Mouse (Mus musculus): ENCODE data around the gene Lpar5. TPM values are rescaled to one million over a fixed set of nuclear protein-coding genes. Genes with fewer than 3 reads are reported as not detected.

Lpar5 gene
- total RNA-seq, 2 experiments from 2014 or later, result 2.7 to 13.4 TPM

DNA sequence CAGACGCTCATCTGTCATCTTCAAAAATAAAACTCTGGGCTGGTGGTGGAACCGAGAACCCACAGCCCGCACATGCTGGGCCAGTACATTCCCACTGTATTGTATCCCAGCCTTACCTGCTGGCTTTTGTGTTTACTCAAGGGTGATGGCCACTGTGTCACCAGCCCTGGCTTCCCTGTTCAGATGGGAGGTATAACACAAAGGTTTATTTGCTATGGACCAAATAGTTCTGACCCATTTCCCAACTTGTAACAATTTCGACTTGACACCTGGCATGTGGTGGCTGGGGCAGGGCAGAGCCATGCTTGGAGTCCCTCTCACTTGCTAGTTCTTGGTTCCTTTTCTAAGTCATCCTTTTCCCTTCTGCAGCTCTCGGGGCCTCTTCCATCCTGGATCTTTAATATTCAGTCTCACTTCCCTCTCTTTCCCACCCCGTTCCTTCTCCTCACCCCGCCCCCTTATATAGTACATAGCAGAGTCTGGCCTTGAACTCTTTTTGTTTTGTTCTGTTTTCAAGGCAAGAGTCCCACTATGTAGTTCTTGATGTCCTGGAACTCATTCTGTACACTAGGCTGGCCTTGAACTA, 15.2 kb downstream of the Lpar5 start:
- peak; percentile 70 for ATAC-seq (replicated peaks; ENCODE audit: poor library complexity, severe bottlenecking)

- peak; percentile 35 for ATAC-seq (replicated peaks; ENCODE audit: poor library complexity, severe bottlenecking)
Measured at GRCm38 (mm10) chr6:125084424-125084823, 16.7 kb downstream of the Lpar5 start.

- no peak for ATAC-seq (replicated peaks; ENCODE audit: poor library complexity, severe bottlenecking)
Measured at GRCm38 (mm10) chr6:125087937-125088336, 20.2 kb downstream of the Lpar5 start.

- peak; percentile 74 for ATAC-seq (replicated peaks; ENCODE audit: poor library complexity, severe bottlenecking)
Measured at GRCm38 (mm10) chr6:125088561-125089321, 21.0 kb downstream of the Lpar5 start.

DNA sequence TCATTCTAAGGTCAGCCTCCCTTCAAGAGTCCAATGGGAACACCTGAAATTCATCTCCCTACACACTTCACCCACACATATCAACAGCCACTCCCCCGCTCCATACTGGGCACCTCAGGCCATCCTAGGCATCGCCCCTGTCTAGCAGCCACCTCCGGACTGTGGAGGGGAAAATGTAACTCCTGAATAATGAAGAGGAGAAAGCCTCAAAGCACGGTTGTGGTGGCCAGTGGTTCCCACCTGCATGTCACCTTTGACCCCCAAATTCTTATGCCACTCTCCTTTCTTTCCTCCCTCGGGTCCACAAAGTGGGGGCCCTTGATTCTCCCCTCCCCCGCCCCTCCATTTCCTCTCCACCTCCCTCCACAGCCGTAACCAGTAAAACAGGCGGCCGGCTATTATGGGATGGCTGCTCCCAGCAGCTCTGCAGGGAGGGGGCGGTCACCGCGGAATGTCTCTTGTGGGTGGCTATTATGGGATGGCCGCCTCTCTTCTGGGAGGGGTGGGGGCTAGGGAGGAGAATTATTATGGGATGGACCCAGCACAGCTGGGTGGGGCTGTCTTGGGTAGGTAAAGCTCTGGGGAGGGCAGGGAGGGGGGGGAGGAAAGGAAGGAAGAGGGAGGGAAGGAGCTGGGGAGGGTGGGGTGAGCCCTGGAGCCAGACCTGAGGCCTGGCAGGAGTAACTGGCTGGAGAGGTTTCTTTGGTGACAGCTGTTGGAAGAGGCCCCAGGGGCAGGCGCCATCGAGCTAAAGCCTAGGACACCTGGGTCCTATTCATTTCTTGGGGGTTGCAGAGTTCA, 22.0 kb downstream of the Lpar5 start:
- peak; percentile 38 for ATAC-seq (replicated peaks; ENCODE audit: poor library complexity, severe bottlenecking)

DNA sequence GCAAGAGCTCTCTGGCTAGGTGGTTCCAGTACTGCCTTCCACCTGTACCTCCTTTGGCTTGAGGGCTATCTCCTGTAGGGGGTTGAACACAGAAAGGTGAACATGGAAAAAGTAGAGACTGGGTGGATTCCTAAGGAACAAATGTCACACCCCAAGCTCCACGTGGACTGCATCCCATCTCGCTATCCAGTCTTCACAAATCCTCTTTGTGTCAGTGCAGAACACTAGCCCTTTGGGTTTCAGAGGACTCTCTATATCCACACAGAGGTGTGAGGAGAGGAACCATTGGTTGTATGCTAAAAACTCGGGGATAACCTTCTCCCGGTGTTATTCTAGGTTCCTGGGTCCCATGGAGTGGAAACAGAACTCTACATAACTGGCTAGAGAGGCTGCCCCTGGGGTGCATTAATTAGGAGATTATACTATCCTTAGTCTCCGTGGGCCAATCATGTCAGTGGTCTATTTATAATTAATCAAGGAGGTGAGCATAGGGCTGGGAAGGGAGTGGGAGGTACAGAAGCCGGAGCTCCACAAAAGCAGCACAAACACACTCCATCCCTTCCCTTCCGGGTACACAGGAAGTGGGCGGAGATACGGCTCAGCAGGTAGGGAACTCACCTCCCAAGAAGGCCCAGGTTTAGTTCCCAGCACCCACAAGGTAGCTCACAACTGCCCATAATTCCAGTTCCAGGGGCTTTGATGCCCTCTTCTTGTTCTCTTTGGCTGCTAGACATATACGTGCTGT, 22.8 kb downstream of the Lpar5 start:
- no peak for ATAC-seq (replicated peaks; ENCODE audit: poor library complexity, severe bottlenecking)

- ATAC-seq (replicated peaks; ENCODE audit: poor library complexity, severe bottlenecking), result no peak
Measured at GRCm38 (mm10) chr6:125092372-125092771, 24.7 kb downstream of the Lpar5 start.

- no peak for ATAC-seq (replicated peaks; ENCODE audit: poor library complexity, severe bottlenecking)
Measured at GRCm38 (mm10) chr6:125094843-125095242, 27.1 kb downstream of the Lpar5 start.

DNA sequence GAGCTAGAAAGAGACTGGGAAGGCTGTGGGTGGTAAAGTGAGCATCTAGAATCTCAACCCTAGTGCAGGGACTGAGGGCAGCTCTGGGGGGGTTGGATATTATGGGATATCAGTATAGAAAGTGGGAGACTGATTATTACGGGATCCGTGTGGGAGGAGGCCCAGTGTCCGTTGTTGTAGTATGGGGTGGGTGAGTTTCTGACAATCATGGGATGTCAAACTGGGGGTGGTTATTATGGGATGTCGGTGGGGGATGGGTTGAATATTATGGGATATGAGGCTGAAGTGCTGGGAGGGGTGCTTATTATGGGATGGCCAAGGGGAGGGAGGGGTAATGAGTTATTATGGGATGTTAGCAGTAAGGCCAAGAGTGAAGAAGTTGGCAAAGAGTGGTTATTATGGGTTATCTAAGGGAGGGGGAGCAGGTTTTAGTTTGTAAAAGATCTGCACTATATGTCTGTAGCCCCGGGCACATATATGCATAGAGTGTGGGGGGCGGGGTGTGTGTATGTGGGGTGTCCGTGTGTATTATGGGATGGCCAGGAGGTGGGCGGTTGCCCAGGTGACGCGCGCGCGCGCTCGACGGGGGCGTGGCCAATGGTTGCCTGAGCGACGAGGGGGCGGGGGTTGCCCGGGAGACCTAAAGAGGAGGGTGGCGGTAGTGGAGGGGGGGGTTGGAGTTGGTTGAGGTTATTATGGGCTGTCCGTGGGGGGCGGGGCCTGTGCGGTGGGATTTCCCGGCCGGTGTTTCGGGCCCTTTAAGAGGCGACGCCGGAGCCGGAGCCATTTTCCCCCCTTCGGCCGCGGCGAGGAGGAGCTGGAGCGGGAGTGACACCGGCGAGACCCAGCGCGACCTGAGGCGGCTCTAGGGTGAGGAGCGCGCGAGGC, 27.9 kb downstream of the Lpar5 start, which contains the start of gene Chd4:
Gene Chd4, plus strand, starts transcription at position 591 of the 888 bp plus-strand sequence.
- ATAC-seq (replicated peaks; ENCODE audit: poor library complexity, severe bottlenecking), result peak; percentile 58

GRCm38 (mm10) chr6:125096279-125096596, 28.5 kb downstream of the Lpar5 start:
- no peak for ATAC-seq (replicated peaks; ENCODE audit: poor library complexity, severe bottlenecking)

- ATAC-seq (replicated peaks; ENCODE audit: poor library complexity, severe bottlenecking), result peak; percentile 25
Measured at GRCm38 (mm10) chr6:125096597-125097345, 29.1 kb downstream of the Lpar5 start.

DNA sequence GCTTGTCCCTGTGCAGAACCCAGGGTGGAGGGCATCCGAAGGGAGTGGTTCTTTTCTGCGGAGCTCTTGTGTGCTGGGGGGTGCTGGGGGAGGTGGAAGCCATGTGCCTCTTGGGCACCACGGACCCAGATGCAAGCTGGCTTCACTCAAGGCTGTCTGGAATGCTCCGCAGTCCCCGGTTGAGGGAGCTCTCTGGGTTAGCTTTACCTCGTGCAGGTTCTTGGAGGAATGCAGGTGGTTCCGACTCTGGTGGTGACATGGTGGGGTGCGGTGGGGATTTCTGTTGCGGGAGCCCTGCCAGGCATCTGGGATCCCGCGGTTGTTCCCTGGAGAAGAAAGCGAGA, 29.6 kb downstream of the Lpar5 start:
- ATAC-seq (replicated peaks; ENCODE audit: poor library complexity, severe bottlenecking), result no peak

DNA sequence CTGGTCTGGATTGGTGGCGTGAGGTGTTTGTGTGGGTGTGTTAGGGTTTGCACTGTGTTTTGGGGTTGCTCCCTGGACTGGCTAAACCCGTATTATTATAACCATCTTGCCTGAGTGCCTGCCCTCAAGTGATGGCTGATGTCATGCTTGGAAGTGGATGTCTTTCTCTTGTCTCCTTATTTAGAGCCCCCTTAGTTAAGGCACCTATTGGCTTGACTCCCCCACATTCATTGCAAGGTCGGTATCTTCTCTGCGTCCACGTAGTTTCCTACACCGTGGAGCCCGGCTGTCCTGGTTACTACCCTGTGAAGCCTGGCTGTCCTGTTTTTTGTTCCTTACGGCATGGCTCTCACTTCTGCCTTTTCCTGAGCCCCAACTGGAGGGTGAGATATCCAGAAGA, 30.2 kb downstream of the Lpar5 start:
- no peak for ATAC-seq (replicated peaks; ENCODE audit: poor library complexity, severe bottlenecking)

GRCm38 (mm10) chr6:125098513-125098912, 30.8 kb downstream of the Lpar5 start:
- no peak for ATAC-seq (replicated peaks; ENCODE audit: poor library complexity, severe bottlenecking)

- ATAC-seq (replicated peaks; ENCODE audit: poor library complexity, severe bottlenecking), result peak; percentile 48
Measured at GRCm38 (mm10) chr6:125099421-125099971, 31.8 kb downstream of the Lpar5 start.

DNA sequence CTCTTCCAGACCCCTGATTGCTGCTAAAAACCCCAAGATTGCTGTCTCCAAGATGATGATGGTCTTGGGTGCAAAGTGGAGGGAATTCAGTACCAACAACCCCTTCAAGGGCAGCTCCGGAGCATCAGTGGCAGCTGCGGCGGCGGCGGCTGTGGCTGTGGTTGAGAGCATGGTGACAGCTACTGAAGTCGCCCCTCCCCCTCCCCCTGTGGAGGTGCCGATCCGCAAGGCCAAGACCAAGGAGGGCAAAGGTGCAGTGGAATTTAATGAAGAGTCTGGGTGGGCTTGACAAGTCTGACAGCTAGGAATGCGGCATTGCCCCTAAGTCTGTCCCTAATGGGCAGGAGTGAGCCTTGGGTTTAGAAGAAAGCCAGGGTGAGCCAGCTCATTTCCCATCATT, 33.7 kb downstream of the Lpar5 start:
- ATAC-seq (replicated peaks; ENCODE audit: poor library complexity, severe bottlenecking), result no peak

DNA sequence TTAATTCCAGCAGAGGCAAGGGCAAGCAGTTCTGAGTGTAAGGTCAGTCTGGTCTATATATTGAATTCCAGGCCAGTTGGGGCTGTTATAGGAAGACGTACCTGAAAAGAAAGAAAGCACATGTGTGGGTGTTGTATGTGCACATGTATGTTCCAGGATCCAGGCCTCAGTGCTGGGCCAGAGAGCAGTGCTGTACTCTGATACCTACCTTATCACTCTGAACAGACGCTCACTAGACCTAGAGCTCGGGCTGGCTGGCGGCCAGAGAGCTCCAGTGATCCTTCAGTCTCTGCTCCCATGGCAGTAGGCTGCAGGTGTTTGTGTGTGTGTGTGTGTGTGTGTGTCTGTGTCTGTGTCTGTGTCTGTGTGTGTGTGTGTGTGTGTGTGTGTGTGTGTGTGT, 36.5 kb downstream of the Lpar5 start:
- ATAC-seq (replicated peaks; ENCODE audit: poor library complexity, severe bottlenecking), result no peak

DNA sequence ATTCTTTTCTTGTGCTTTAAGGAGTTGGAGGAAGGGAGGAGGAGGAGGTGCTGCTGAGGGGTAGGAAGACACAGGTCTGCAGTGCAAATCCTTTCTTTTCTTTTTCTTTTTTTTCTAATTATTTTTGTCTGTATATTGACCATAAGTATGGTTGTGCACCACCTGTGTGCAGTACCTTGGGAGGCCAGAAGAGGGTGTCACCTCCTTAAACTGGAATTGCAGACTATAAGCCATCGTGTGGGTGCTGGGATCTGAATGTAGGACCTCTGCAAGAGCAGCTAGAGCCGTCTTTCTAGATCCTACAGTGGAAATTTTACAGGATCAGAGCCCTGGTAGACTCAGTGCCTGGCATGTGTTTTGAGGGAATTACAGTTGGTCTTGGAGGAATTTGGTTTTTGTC, 40.0 kb downstream of the Lpar5 start:
- no peak for ATAC-seq (replicated peaks; ENCODE audit: poor library complexity, severe bottlenecking)

GRCm38 (mm10) chr6:125109371-125109770, 41.7 kb downstream of the Lpar5 start:
- ATAC-seq (replicated peaks; ENCODE audit: poor library complexity, severe bottlenecking), result no peak

All from granulocyte monocyte progenitor cell, adult 5-6 weeks (primary cell).